In genomic region chr11:23068201-23068600, GRCm38 (mm10) we compare ENCODE assay signal across 8 mouse cellular contexts.
DNase-seq lines count a peak whose midpoint lies in the region; ATAC-seq and TF ChIP-seq lines count a peak whose summit lies in the region.

No protein-coding gene starts in this region.

- no peaks in the 10 kb centered on the region for H3K9me3 ChIP-seq in lung, postnatal 0 days (ENCODE audit: low read length)
- no peaks in the 10 kb centered on the region for H3K9me3 ChIP-seq in limb, embryonic 11.5 days (ENCODE audit: control insufficient read depth, low read length)

- no peak for TF ChIP-seq EP300 in lung, postnatal 0 days (IDR thresholded peaks at IDR 0.05)

- no peak overlapping the region; the same call in 1 of the 2 replicates for H3K27ac ChIP-seq in lung, postnatal 0 days (ENCODE audit: low read length)
- no peak overlapping the region for H3K27ac ChIP-seq in limb, embryonic 11.5 days (replicated peaks; ENCODE audit: low read depth, low read length)

- H3K4me1 ChIP-seq in lung, postnatal 0 days (ENCODE audit: insufficient read depth, low read depth, low read length), result no peaks in the 10 kb centered on the region; the same call in 1 of the 2 replicates
- H3K4me1 ChIP-seq in limb, embryonic 11.5 days (ENCODE audit: control insufficient read depth, insufficient read depth, low read length), result no peaks in the 10 kb centered on the region

- H3K27me3 ChIP-seq in lung, postnatal 0 days (replicated peaks; ENCODE audit: insufficient read depth, low read length), result no peaks in the 10 kb centered on the region
- no peaks in the 10 kb centered on the region for H3K27me3 ChIP-seq in limb, embryonic 11.5 days (ENCODE audit: control insufficient read depth, insufficient read depth, low read length)
- no peaks in the 10 kb centered on the region for H3K27me3 ChIP-seq in splenic B cell, adult 2 months (ENCODE audit: control insufficient read depth, insufficient read depth, low read length, poor library complexity, severe bottlenecking)

- peak; percentile 10 for DNase-seq in adrenal gland, postnatal 10 days
- DNase-seq in adrenal gland, adult 8-10 months, result no peak
- no peak for DNase-seq in lung, postnatal 0 days (ENCODE audit: low spot score)
- DNase-seq in lung, adult 18-20 months, result no peak
- no peak for DNase-seq in limb, embryonic 11.5 days (ENCODE audit: low spot score)
- DNase-seq in splenic B cell, adult 2 months (ENCODE audit: low read depth, low spot score), result peak; percentile 4
- no peak for DNase-seq in urinary bladder, postnatal 14 days (ENCODE audit: low spot score)
- no peak for DNase-seq in gastrocnemius, postnatal 36 days

- peak overlapping the region; percentile 58 for H3K4me3 ChIP-seq in lung, postnatal 0 days (ENCODE audit: low read depth, low read length)
- peak overlapping the region; percentile 57 for H3K4me3 ChIP-seq in limb, embryonic 11.5 days (ENCODE audit: low read depth, low read length)

- intact Hi-C loops in gastrocnemius, postnatal 36 days (cut with DNase I), result no loop called here

- ATAC-seq in lung, postnatal 0 days, result no peak
- ATAC-seq in limb, embryonic 11.5 days (ENCODE audit: insufficient number of reproducible peaks, low FRiP score, low TSS enrichment, low read depth), result no peak

- H3K36me3 ChIP-seq in lung, postnatal 0 days (ENCODE audit: insufficient read depth, low read length), result no peaks in the 10 kb centered on the region
- no peaks in the 10 kb centered on the region for H3K36me3 ChIP-seq in limb, embryonic 11.5 days (ENCODE audit: control insufficient read depth, insufficient read depth, low read length)
- no peaks in the 10 kb centered on the region for H3K36me3 ChIP-seq in splenic B cell, adult 2 months (ENCODE audit: control insufficient read depth, insufficient read depth, low read length, poor library complexity, severe bottlenecking)

- H3K4me2 ChIP-seq in lung, postnatal 0 days (replicated peaks; ENCODE audit: low read depth, low read length), result peak overlapping the region; percentile 82
- H3K4me2 ChIP-seq in limb, embryonic 11.5 days (ENCODE audit: low read depth, severe bottlenecking), result peak overlapping the region; percentile 80

- whole genome bisulfite sequencing in lung, postnatal 0 days, result 7% methylated on average over 10 of the region's 10 CpGs
- WGBS in limb, embryonic 11.5 days, result 12% methylated on average over 10 of the region's 10 CpGs

- no peak for TF ChIP-seq CTCF in lung, postnatal 0 days (IDR thresholded peaks at IDR 0.05)

- peak overlapping the region; percentile 41 for H3K9ac ChIP-seq in lung, postnatal 0 days (replicated peaks; ENCODE audit: low read depth)
- peak overlapping the region; percentile 84 for H3K9ac ChIP-seq in limb, embryonic 11.5 days (ENCODE audit: low read length)

Comparison
In these comparisons a context has a peak if more than half of its experiments do, and no peak if none do; other contexts are left out.
1. DNase-seq: peak in adrenal gland, postnatal 10 days (single experiment) and splenic B cell, adult 2 months (single experiment); none in adrenal gland, adult 8-10 months (single experiment), lung, postnatal 0 days (single experiment), lung, adult 18-20 months (0 of 2), limb, embryonic 11.5 days (single experiment), urinary bladder, postnatal 14 days (single experiment) and gastrocnemius, postnatal 36 days (0 of 2).